Mouse (Mus musculus) brain, embryonic 14.5 days (tissue): ENCODE measurements around the gene Trpm8.

Source experiments
- CTCF ChIP-seq: fragments of 200-500 bp; IDR thresholded peaks from 2 replicates; pipeline ENCODE4 v1.5.1; 2012; ENCODE audit warnings: inconsistent platforms, mild to moderate bottlenecking, moderate library complexity, borderline replicate concordance; ENCODE audit not compliant: insufficient read depth, insufficient read length; ENCODE audit errors: extremely low read depth
- POLR2A ChIP-seq: fragments of 200-500 bp; IDR thresholded peaks from 2 replicates; pipeline ENCODE4 v1.6.1; 2012; ENCODE audit warnings: mild to moderate bottlenecking, inconsistent platforms, borderline replicate concordance; ENCODE audit not compliant: poor library complexity, insufficient read depth, insufficient read length, severe bottlenecking; ENCODE audit errors: extremely low read depth

DNA sequence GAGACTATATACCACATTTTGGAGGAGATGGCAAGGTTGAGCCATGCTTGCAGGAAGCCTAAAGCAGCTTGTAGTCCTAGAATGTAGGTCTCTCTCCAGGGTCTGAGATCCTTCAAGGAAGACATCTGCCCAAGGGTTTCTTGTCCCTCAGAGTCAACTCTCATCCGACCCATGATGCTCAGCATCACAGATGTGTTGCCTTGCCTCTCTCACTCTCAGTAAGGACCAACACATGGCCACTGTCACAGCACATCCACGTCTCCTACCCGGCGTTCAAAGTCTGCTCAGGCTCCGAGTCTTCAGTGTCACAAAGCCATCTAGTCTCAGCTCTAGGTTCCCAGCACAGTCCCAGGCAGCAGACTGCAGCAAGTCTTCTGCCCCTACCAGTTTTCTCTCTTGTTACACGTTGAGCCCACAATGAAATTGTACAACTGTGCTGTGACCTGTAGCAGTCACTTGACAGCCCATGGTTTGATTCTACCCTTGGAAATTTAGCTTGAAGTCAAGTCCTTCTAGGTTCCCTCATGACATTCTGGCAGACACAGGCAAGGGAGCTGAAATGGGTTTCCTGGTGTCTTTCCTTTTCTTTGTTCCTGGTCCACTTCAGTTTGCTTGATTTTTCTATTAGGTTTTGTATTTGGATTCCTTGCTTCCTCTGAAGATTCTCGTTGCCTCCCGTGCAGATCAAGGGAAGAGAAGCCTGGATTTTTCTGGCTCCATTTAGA lies 27.0 kb downstream of the Trpm8 start:
- TF ChIP-seq CTCF, result no peak
- no peak for TF ChIP-seq POLR2A
